Mouse (Mus musculus) c-Kit-positive CD71-positive TER-119-positive erythroid progenitor cells, embryonic 14.5 days (primary cell): ENCODE results near the gene Zfp652.
"Not testable (repeated sequence)": the region's sequence is repeated elsewhere in the genome, so short reads cannot be mapped to it uniquely, and the experiment has no call there.

Experiments used
- DNase-seq: peaks from one replicate; pipeline ENCODE4 v3.0.0-alpha.2; 2013; ENCODE audit warnings: low spot score

Gene Zfp652

DNA sequence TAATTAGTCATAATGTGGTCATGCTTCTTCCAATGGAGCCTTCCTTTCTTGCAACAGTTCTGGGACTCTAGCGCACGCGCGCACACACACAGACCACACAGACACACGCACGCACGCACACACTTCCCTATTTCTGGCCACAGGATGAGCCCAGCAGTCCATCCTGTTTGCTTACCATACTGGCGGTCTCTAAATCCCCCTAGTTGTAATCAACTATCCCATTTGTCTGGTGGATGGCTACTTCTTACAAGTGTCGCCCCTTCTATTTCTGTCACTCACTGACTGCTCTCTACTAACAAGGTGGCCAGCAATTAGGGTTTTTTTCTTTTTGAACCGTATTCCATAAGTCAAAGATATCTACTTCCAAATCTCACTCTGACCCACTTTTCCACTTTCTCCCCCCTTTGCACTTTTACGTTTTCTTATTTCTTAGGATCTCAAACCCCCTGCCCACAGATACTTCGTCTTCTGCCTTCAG is 349 bp upstream of the Zfp652 start:
- DNase-seq = no peak

DNA sequence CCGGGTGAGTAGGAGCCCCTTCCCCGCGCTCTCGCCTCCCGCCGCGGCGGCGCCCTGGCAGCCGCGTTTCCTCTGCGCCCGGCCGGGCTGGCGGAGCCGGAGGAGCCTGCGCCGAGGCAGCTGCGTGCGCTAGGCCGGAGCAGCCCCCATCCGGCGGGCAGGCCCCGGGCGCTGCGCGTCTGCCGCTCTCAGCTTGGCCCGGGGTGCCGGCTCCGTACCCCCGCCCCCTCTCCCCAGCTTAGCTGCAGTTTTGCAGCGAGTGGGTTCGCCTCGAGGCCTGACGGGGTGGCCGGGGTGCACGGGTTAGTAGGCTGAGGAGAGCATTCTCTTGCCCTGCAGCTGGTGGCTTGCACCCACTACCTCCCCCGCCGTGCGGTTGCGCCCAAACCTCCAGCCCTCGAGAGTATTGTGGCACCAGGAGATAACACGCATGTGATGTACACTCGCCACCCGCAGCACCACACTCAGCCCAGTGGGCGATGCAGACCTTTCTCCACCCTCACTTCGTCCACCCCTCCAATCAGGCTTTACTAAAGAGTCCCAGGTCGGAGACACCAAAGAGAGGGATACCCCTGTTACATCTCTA is 845 bp downstream of the Zfp652 start:
- peak; percentile 66 for DNase-seq

DNA sequence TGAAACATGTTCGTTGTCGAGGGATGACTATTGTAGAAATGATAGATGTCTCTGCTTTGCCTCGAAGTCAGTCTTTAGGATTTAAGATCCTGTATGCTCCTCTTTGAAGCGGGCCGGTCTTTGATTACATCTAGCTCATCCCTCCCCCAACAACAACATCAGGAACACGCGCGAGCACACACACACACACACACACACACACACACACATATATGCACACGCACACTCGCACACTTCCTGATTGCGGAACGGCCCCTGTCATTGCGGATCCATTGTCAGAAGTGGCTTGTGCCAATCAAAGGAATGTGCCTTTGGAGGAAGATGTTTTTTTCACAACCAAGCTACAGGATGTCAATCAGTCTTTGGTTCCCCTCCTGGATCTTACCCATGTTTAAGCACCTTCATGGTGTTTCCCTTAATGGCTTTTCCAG is 1.4 kb downstream of the Zfp652 start:
- no peak for DNase-seq

DNA sequence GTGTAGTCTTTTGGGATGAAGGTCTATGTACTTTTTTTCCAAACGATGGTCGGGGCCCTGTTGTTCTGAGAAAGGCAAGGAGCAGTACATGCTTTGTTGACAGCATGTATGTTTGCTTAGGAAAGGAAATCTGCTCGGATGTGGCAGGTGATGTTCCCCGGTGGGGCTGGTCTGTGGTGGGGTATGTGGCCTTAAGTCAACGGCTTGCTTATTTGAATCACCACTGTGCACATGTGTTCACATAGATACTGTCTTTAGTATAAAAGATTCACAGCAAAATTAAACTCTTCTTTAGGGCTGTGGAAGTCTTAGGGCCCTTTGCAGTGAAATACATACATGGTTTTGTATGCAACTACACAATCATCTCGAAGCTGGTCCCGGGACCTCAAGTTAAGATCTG is 1.9 kb downstream of the Zfp652 start:
- no peak for DNase-seq

DNA sequence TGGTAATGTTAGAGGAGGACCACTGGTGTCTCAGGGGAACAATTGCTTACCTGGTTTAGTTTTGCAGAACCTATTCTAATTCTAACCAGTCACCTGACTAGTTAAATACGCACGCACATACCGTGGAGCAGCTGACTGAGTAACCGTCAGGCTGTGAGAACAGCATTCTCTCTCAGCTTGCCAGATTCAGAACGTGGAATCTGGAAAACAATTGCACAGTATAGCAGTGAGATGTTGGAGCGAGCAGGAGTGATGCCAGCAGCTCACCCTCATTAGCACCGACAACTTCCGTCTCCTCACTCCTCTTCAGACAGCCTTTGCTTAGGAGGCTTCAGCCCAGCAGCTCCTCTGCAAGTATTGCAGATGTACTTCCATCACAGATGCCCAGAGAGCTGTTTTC is 3.7 kb downstream of the Zfp652 start:
- DNase-seq = no peak

DNA sequence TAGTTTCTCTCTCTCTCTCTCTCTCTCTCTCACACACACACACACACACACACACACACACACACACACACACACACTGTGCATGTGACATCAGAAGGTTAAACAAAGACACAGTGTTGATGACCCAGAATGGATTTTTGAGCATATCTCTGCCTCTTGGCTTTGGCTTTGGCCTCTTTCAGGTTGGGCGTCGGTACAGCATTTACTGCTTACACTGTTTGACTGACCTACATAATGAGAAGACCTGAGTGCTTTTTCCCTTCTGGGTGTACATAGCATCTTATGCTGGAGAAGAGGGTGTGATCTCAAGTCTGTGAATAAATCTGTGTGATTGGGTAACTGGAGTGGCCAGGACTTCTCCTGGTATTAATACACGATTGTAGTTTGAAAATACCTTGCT is 6.9 kb downstream of the Zfp652 start:
- DNase-seq = no peak

DNA sequence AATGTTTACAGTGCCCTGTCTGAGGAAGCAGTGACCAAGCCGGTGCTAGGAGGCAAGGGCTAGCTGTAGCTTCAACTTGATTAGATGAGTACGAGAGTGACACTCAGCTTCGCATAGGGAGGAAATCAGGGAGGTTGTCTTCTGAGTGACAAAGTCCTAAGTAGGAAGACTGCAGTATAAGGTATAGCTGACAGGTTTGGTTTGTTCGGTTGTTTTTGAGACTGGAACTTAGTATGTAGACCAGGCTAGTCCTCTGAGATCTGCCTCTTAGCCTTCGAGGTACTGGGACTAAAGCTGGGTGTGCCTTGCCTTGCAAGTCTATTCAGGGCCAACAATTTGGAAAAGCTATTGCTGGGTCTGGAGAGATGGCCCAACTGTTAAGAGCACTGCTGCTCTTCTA is 10.8 kb downstream of the Zfp652 start, which contains the start of gene B130006D01Rik:
Gene B130006D01Rik, plus strand, starts transcription at position 301 of the 400 bp plus-strand sequence.
- no peak for DNase-seq

DNA sequence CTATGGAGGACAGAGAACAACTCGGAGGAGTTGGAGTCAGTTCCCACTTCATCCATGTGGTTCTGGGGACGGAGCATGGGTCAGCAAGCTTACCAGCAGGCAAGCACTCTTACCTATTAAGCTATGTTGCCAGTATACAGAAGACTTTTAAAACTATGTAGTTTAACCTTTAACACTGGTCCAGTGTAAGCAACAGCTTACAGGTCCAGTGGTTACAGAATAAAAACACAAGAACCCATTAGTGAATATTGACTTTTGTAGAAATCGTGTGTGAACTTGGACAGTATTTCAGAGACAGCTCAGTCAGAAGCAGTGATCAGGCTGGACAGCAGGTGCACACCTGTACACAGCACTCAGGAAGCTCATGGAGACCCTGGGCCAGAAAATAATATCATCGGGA is 12.0 kb downstream of the Zfp652 start:
- DNase-seq = no peak

DNA sequence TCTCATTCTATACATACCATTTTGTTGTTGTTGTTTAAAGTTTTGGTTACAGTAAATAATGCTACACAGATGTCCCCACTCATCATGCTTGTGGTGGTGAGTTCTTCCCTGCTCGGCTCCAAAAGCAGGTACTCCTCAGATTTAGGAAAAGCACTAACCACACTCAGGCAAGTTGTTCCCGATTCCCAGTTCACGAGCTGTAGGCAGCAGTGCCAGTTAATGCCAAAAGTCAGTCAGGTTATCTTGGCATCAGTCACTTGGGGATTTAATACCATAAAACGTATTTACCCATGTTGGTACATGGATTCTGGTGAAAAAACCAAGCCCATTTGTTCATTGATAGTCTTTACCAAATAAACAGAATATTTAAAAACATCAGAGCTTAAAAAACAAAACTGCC is 13.7 kb downstream of the Zfp652 start:
- no peak for DNase-seq

DNA sequence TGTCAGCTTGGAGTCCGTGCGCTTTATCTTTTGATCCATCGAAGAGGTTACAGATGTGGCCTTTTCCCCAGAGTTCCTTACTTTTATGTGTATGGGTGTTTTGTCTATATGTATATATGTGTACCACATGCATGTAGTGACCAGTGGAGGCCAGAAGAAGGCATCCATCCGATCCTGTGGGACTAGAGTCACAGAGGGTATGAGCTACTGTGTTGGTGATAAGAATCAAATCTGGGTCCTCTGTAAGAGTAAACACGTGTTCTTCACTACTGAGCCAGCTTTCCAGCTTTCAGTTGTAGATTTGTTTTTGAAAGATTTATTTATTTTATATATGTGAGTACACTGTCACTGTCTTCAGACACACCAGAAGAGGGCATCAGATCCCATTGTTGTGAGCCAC is 15.5 kb downstream of the Zfp652 start:
- DNase-seq = no peak

DNA sequence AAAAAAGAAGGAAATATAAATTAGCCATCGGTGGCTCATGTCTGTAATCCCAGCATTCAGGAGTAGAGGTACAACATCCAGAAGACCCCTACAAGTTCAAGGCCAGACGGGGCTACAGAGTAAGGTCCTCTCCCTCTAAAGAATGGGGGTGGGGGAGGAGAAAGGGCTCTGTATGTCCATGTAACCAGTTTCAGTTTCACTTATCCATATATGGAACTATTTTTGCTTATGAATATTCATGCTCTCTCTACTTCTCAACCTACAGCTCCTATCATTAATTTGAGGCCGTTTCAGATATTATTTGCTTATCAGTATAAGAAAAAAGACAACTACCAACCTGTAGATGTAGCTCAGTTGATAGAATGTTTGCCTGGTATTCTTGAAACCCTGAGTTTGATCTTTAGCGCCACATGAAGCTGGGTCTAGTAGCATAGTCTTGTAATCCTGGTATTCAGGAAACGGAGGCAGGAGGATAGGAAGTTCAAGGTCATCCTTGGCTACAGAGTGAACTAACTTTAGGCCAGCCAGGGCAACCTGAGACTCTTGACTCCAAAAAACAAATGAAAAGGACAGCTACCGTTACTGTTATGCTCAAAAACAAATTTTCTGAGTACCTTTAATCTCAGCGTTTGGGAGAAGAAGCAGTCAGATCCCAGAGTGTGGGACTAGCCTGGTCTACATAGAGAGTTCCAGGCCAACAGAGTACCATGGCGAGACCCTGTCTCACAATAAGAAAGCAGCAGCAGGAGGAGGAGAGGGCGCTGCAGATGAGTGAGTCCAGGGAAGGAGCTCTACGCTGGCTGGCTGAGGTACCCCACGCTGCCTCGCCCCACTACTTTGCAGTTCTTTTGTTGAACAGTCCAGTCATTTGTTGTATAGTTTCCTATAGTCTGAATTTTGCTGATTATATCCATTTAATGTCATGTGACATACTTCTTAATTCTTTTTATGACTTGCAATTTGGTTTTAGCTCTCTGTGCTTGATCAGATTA is 16.7 kb downstream of the Zfp652 start:
- DNase-seq = no peak

DNA sequence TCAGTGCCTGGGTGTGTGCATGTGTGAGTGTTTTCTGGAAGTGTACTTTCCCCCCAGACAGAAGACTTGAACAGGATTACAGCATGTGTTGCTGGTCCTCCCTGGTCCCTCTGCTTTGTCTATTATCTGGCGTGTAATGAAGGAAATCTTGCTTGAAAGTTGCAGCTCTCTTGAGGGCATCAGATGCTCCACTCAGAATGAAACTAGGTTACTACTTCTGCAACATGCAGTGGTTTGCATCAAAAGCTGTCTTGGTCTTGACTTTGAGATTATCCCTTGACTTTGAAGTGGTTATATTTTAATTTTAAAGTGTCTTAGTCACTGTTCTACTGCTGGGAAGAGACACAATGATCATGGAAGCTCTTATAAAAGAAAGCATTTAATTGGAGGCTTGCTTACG is 22.0 kb downstream of the Zfp652 start:
- DNase-seq = no peak

DNA sequence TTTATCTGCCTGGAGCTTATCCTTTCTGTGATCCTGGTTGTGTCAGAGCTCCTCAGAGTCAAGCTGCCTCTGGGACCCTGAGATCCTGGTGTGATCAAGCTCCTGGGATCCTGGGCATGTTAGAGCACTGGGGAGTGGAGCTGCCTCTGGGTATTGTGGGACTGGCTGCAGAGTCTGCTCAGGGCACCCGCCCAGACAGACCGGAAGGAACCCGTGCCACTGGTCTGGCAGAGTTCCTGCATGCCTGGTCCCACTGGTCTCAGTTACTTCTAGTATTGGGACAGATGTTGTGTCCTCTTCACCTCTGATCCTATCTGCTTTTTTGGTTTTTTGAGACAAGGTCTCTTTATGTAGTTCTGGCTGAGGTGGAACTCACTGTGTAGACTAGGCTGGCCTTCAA is 25.3 kb downstream of the Zfp652 start:
- DNase-seq = no peak

DNA sequence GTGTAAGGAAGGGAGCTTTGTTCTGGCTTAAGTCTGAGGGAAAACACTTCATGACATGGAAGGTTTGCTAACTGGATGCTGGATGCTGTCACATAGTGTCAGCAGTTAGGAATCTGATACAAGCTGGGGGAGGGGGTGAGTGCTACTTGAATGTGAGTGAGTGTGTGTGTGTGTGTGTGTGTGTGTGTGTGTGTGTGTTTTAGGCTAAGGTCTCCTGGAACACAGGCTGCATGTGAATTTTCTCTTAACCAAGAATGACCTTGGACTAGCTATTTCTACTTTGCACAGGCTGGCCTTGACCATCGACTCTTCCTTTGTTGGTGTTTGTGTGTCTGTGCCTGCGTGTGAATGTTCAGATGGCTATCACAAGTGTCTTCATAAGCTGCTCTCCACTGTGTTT is 32.0 kb downstream of the Zfp652 start:
- DNase-seq = no peak

DNA sequence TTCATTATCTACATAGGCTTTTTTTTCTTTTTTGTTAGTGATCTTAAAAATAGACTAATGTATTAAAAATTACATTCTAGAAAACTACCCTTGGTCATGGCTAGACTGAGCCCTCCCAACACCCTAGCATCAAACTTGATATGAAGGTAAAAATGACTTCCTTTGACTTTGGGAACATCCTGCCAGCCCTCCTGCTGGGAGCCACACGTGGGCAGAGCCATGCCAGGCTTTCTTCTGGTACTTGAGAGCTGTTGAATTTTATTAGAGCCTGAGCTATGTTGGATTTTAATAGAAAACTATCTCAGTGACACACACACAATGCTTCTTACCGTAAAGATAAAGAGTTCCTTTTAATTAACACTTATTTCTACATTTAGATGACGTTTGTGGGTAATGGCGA is 34.3 kb downstream of the Zfp652 start:
- DNase-seq = no peak

DNA sequence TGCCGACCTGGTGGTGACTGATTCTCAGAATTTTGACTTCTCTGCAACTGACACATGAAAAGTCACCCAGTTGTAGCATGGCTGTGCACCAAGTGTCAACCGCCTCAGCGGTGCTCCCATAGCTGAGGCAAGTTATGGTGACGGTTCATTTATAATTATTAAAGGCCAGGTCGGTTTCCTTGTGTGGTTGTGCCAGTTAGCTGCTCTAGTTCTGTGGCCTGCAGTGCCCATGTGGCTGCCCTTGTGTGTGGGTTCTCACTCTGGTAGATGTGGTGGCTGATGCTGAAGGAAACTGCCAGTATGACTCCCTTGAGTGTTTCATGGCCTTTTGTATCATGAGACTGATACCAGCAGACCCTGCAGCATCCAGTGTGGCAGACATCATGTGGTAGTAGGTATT is 35.9 kb downstream of the Zfp652 start:
- DNase-seq = no peak

DNA sequence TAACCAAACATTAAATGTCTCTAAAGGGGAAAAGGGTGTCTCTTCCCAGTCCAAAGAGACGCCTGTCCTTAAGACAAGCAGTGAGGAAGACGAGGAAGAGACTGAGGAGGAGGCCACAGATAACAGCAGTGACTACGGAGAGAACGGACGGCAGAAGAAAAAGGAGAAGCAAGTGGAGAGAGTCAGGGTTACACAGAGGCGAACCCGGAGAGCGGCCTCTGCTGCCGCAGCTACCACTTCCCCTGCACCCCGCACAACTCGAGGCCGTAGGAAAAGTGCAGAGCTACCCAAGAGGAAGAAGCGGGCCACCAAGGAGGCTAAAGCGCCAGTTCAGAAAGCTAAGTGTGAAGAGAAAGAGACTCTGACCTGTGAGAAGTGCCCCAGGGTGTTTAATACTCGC is 37.1 kb downstream of the Zfp652 start:
- DNase-seq = no peak

DNA sequence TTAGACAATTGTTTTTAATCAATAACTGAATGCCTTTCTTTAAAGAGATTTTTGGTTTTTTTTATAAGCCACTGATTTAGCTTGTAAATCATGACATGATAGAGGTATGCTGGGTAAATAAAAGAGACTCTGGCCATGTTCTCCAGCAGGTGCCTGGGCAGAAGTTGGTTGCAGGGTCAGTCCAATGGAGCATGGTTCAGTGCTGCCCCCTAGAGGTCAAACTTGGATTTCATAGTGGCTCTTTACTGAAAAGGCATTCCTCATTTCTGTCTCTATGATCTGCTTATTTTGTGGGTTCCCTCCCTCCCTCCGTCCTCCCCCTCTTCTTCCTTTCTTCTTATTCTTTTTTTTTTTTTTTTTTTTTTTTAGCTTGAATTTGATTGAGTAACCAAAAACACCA is 38.5 kb downstream of the Zfp652 start:
- DNase-seq = peak; percentile 82

DNA sequence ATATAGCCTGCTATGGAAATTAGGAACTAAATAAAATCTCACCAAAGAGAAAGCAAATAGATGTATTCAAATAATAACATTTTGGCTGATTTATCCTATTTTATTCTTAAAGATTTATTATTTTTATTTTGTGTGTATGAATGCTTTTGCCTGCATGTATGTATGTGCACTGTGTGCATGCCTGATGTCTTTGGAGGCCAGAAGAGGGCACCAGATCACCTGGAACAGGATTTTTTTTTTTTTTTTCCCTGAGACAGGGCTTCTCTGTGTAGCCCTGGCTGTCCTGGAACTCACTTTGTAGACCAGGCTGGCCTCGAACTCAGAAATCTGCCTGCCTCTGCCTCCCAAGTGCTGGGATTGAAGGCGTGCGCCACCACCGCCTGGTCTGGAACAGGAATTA is 42.7 kb downstream of the Zfp652 start:
- DNase-seq = not testable (repeated sequence)

DNA sequence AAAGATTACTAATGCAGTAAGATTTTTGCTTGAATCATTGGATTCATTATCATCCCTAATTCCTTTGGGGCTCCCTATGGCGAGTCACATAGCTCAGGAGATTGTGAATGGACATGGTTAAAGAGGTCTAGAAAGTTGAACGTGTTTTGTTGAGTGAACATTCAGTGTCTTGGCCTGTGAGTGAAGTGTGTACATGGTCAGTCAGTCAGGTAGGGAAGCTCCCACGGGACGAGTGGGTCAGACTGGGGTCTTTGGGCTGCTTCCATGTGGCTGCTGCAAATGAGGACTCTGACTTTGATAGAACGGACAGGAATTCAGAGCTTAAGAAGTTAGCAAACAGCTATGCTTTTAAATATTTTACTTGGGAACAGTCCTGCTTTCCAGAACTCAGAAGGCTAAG is 48.0 kb downstream of the Zfp652 start:
- no peak for DNase-seq

DNA sequence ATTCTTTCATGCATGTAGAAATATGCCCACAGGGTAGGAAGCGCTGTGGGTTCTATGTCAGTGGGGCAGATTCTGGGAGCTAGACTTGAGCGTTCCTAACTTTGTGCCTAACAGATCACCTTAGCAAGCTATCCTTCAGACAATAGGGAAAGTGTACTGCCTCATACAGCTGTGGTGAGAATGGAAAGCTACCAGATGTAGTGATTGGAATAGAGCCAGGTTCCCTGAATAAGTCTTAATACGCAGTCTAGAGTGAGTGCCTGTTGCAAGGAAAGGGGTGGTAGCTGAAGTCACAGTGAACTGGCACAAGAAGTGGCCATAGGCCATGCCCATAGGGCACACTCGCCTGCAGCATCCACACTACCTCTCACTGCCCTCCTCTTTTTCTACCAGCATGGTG is 50.5 kb downstream of the Zfp652 start:
- no peak for DNase-seq

DNA sequence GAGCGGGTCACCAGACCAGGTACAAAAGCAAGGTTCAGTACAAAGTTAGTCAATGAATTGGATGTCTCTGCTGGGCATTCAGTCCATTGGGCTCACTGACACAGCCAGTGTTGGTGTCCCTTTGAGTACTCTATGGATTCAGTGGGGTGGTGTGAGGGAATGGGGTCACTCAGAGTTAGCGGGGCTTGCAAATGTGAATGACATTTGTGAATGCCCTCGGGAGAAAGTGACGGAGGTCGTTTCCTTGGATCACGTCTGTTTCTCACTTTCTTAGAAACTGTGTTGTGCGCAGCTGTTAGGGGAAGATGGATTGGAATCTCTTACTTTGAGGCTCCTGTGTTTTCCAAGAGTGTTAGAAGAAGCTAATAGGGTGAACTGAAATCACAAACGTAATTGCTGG is 52.3 kb downstream of the Zfp652 start:
- no peak for DNase-seq

DNA sequence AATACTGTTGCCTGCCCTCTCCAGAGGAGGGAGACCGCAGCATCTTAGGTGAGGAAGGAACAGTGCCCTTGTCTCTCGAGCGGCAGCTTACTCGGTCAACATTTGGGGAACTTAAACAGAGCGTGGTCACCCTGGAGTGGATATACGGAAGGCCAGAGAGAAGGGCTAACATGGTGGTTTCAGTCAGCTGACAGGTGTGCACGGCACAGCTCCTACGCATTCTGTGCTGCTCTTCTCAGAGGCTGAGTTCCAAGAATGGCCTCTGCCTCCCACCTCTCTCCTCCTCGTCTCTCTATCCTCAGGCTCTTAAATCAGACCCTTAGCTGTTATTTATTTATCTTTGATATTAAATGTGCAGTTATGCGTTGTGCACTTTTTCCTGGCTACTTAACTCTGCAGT is 52.9 kb downstream of the Zfp652 start:
- DNase-seq = no peak
